Mouse (Mus musculus) testis, adult 10 weeks (tissue): ENCODE results near the gene Dkk1. TPM values are rescaled to one million over a fixed set of nuclear protein-coding genes. Genes with fewer than 3 reads are reported as not detected.

Experiments used
- polyA plus RNA-seq: library from polyadenylated mRNA; stranded (reverse); fragments of 350-450 nt; fragmentation: Illumina TruSeq; extraction: RNeasy Lipid Tissue Mini Kit (QIAGEN cat#74804); gene quantifications from one replicate; pipeline ENCODE4 v1.2.3, GENCODE M21; 2014; ENCODE audit warnings: low read depth, low replicate concordance

The Dkk1 gene
- polyA plus RNA-seq: not detected

GRCm38 (mm10) chr19:30549044-30549853, at the start of gene Dkk1:
Gene Dkk1, minus strand, starts transcription at chr19:30549665.

